Mouse (Mus musculus) stomach, postnatal 0 days (tissue): ENCODE data around the gene Ptges3.

ENCODE experiments used
- CTCF ChIP-seq: IDR thresholded peaks from 2 replicates; pipeline ENCODE4 v1.5.1; 2016; ENCODE audit warnings: antibody characterized with exemption, low read depth, mild to moderate bottlenecking, moderate library complexity
- EP300 ChIP-seq: optimal IDR thresholded peaks from 2 replicates; pipeline ENCODE3; 2016; ENCODE audit warnings: antibody characterized with exemption

- TF ChIP-seq CTCF (no peak; the same call in 1 of the 2 replicates), EP300 (no peak)
Measured at GRCm38 (mm10) chr10:128058184-128058583, 570 bp upstream of the Ptges3 start.
